Mouse (Mus musculus) lung, embryonic 16.5 days (tissue): ENCODE measurements at regions not wholly inside any gene's neighbourhood (a gene's known extent, or its start where the extent isn't known, plus 50 kb on each side); places are given as distances from the start of the nearest gene placed in this dataset.

Experiments used
- ATAC-seq: fragments of 200-750 bp; cut with Nextera tagmentation; 2 replicates; pipeline ENCODE4 v1.8.0; 2017; ENCODE audit warnings: low read depth, mild to moderate bottlenecking, moderate library complexity
- H3K27ac ChIP-seq: fragments of 300-500 bp; sonication (generic); 2 replicates; pipeline ENCODE4 v1.5.1; 2014; ENCODE audit warnings: mild to moderate bottlenecking, control low read depth, low read length
- H3K27me3 ChIP-seq: fragments of 300-500 bp; sonication (generic); 2 replicates; pipeline ENCODE4 v1.6.1; 2014; ENCODE audit warnings: low read depth, low read length, mixed read lengths; ENCODE audit not compliant: control insufficient read depth, insufficient read depth
- H3K36me3 ChIP-seq: fragments of 300-500 bp; sonication (generic); 2 replicates; pipeline ENCODE4 v1.6.1; 2014; ENCODE audit warnings: low read length; ENCODE audit not compliant: control insufficient read depth, insufficient read depth
- H3K4me1 ChIP-seq: fragments of 300-500 bp; sonication (generic); replicated peaks from 2 replicates; pipeline ENCODE4 v1.6.1; 2014; ENCODE audit warnings: low read length, mixed read lengths; ENCODE audit not compliant: control insufficient read depth, insufficient read depth
- H3K4me2 ChIP-seq: fragments of 300-500 bp; sonication (generic); 2 replicates; pipeline ENCODE4 v1.6.1; 2014; ENCODE audit warnings: low read depth, low read length, control low read depth
- H3K4me3 ChIP-seq: fragments of 300-500 bp; sonication (generic); 2 replicates; pipeline ENCODE4 v1.5.1; 2014; ENCODE audit warnings: mild to moderate bottlenecking, low read length, control low read depth
- H3K9ac ChIP-seq: fragments of 300-500 bp; sonication (generic); 2 replicates; pipeline ENCODE4 v1.6.1; 2014; ENCODE audit warnings: low read length, control low read depth
- H3K9me3 ChIP-seq: fragments of 300-500 bp; sonication (generic); 2 replicates; pipeline ENCODE4 v1.6.1; 2016; ENCODE audit warnings: low read length; ENCODE audit not compliant: control insufficient read depth
- WGBS: fragments of 180-500 bp; shearing (Covaris S2); extraction: QIAGEN DNeasy Blood & Tissue Kit; methylation state at CpG from one replicate; pipeline ENCODE4 v1.1.7; 2014; 5-methylcytosine and 5-hydroxymethylcytosine counted together

DNA sequence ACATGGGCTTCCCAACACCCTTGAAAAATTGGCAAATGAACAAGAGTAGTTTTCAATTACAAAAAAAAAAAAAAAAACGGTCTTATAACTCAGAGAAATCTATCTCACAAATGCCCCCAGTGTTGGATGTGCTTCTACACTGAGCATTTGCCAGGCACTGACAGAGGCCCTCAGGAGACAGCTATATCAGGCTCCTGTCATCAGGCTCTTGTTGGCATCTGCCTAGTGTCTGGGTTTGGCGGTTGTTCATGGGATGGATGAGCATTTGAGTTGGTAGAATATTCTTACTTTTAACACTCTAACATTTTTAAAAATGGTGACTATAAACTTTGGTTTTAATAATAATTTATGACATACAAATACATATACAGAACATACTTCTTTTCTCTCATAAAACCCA is 1555.4 kb upstream of the Map3k7 start:
- no peaks in the 10 kb centered on the region for H3K27me3 ChIP-seq
- H3K36me3 ChIP-seq, result no peaks in the 10 kb centered on the region
- no peak overlapping the region for H3K9ac ChIP-seq
- 63% methylated on average over 2 of the region's 2 CpGs for WGBS
- no peaks in the 10 kb centered on the region for H3K4me1 ChIP-seq
- no peak overlapping the region for H3K27ac ChIP-seq
- H3K4me2 ChIP-seq, result no peak overlapping the region
- H3K9me3 ChIP-seq, result no peaks in the 10 kb centered on the region
- ATAC-seq, result no peak
- H3K4me3 ChIP-seq, result no peak overlapping the region

DNA sequence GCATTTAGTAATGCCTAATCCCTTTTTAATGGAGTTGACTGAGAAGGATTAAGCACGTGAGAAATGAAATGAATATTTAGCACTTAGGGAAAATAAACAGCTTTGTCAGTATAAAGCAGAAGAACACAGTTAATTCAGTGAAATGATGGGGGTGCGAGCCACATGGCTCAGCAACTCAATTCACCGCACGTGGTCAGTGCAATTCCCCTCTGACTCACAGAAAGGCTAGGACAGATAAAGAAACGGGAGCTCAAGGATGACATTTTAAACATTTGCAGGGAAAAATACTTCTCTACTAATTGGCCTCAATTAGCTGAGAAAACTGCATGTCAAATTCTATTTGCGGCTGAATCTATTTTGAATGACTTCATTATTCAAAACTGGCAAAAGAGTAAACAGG is 1516.3 kb upstream of the Map3k7 start:
- no peaks in the 10 kb centered on the region for H3K9me3 ChIP-seq
- no peaks in the 10 kb centered on the region for H3K27me3 ChIP-seq
- H3K4me1 ChIP-seq, result no peaks in the 10 kb centered on the region
- no peak overlapping the region for H3K4me2 ChIP-seq
- 50% methylated on average over 6 of the region's 6 CpGs for WGBS
- ATAC-seq, result no peak
- H3K4me3 ChIP-seq, result no peak overlapping the region
- no peak overlapping the region for H3K9ac ChIP-seq
- no peak overlapping the region for H3K27ac ChIP-seq
- no peaks in the 10 kb centered on the region for H3K36me3 ChIP-seq

DNA sequence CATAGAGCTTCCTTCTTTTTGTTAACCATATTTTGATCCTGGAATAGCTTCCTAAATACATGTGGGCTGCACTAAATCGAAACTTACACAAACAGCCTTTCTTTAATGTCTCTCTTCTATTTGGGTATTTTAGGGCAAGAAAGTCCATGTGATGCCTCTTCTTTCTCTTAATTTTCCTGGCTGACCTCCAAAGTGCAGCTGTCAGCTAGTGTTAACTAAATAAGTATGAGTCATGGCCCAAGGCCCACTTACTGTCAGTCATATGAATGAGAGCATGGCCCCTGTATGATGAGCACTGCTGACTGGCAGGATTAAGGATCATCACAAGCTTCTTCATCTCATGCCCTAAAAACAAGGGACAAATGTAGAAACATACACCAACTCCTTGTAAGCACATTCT is 1513.5 kb upstream of the Map3k7 start:
- H3K4me1 ChIP-seq, result no peaks in the 10 kb centered on the region
- H3K36me3 ChIP-seq, result no peaks in the 10 kb centered on the region
- H3K27me3 ChIP-seq, result no peaks in the 10 kb centered on the region
- no peak overlapping the region for H3K4me3 ChIP-seq
- ATAC-seq, result peak; percentile 72; the same call in 1 of the 2 replicates
- no peaks in the 10 kb centered on the region for H3K9me3 ChIP-seq
- WGBS, result 34% methylated on average over 1 of the region's 1 CpGs
- H3K4me2 ChIP-seq, result no peak overlapping the region
- H3K27ac ChIP-seq, result no peak overlapping the region
- no peak overlapping the region for H3K9ac ChIP-seq

DNA sequence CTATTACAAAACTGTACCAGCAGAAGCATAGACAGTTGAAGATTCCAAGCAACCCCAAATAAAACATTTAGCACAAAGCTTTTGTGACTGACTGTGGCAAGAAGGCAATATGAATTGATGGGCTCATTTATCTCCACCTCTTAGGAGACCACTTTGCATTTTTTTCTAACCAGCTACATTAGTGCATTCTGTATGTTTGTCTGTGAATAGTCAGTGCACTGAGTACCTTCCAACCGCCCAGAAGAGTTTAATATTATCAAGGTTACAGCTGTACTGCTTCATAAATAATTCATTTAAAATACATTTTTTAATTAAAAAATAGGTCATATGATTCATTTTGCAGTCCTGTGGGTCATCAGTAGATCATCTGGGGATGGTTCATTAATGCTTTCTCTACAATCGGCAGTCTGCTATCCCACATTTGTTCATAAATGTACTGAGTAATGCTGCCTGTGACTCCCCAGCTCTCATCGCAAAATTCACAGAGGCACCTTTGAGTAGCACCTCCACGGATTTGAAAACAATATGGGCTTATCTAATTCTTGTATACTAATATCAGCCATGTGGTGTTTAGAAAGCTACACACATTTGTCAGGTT is 1496.5 kb upstream of the Map3k7 start:
- H3K9me3 ChIP-seq, result no peaks in the 10 kb centered on the region
- 75% methylated on average over 4 of the region's 4 CpGs for WGBS
- no peaks in the 10 kb centered on the region for H3K27me3 ChIP-seq
- ATAC-seq, result no peak
- no peaks in the 10 kb centered on the region for H3K36me3 ChIP-seq
- H3K9ac ChIP-seq, result no peak overlapping the region
- no peak overlapping the region for H3K4me2 ChIP-seq
- no peak overlapping the region for H3K27ac ChIP-seq
- no peaks in the 10 kb centered on the region for H3K4me1 ChIP-seq
- H3K4me3 ChIP-seq, result no peak overlapping the region

DNA sequence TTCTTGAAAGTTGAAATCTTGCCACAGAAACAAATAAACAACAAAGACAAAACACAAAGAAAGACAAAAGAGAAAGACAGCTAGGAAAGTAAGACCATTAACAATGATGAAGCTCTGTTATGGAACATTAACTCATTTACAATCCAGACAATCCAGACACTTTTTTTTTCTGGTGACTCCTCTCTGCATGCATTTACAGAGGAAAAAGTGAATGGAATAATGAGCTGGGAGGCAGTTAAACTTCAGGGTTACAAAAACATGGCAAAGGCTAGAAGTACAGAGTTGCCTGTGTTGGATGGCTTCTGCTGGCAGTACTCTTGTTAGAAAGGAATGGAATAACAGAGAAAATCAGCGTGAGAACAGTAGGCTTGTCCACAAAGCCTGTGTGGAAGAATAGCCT is 1487.3 kb upstream of the Map3k7 start:
- Histone ChIP-seq H3K4me2 (no peak overlapping the region), H3K36me3 (no peaks in the 10 kb centered on the region), H3K27me3 (no peaks in the 10 kb centered on the region), H3K4me3 (no peak overlapping the region), H3K9ac (no peak overlapping the region), H3K9me3 (no peaks in the 10 kb centered on the region), H3K27ac (no peak overlapping the region), H3K4me1 (no peaks in the 10 kb centered on the region)
- 32% methylated on average over 1 of the region's 1 CpGs for WGBS
- no peak for ATAC-seq

DNA sequence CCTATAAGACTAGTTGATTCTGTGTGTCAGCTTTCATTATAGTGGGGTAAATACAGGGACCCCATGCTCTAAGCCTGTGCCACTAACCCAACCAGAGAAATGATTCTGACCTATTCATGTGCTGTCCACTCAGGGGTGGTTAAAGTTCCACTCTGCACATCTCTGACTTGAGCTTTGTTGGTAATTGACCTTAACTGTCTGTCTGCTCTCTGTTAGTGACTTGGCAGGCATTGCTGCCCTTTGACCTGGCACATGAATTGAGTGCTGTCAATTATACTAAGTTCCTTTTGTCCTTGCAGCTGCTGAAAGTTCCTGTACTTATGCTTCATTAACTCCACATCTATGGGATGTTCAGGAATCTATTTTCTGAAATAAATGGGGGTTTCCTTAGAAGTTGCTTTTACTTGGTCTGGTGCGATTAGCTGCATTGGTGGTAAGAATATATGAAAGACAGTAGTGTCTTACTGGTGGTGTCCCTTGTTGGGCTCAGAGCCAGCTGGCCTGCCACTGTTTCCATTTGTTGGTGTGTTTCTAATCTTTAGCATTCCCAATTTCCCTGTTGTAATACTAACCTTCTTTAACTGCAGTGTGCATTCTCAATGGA is 1463.7 kb upstream of the Map3k7 start:
- WGBS, result 71% methylated on average over 1 of the region's 1 CpGs
- no peak overlapping the region for H3K27ac ChIP-seq
- no peaks in the 10 kb centered on the region for H3K9me3 ChIP-seq
- no peak overlapping the region for H3K4me3 ChIP-seq
- H3K9ac ChIP-seq, result no peak overlapping the region
- no peak overlapping the region for H3K4me2 ChIP-seq
- H3K4me1 ChIP-seq, result no peaks in the 10 kb centered on the region
- no peaks in the 10 kb centered on the region for H3K36me3 ChIP-seq
- no peak for ATAC-seq
- no peaks in the 10 kb centered on the region for H3K27me3 ChIP-seq
